Mouse (Mus musculus) olfactory bulb, adult 2 months (tissue): ENCODE data around the gene Pgf.

Source experiments
- CTCF ChIP-seq: fragments of 200-500 bp; IDR thresholded peaks from 2 replicates; pipeline ENCODE4 v1.5.1; 2012; ENCODE audit warnings: low read depth, mild to moderate bottlenecking, low read length, moderate library complexity; ENCODE audit not compliant: insufficient read depth
- POLR2A ChIP-seq: fragments of 200-500 bp; IDR thresholded peaks from 2 replicates; pipeline ENCODE4 v1.6.1; 2012; ENCODE audit warnings: mild to moderate bottlenecking, low read depth, low read length, moderate library complexity; ENCODE audit not compliant: insufficient read depth

DNA sequence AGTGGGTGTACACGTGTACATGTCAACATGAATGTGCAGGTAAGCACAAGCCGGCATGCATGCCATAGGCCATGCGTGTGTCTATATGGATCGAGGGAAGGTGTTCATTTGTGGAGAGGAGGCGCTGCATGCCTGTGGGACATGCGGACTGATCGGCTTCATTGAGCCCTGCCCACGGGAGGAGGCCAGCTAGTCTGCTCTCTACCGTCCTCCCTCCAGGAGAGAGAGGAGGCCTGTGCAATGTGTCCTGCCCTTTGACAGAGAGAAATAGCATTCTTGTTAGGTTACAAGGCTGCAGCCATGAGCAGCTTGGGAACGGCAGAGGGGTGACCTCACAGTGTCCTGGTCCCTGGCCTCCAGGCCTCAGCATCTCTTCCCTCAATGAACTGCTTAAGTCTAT, 18.6 kb upstream of the Pgf start:
- TF ChIP-seq POLR2A = no peak
- no peak for TF ChIP-seq CTCF
